Mouse (Mus musculus) stomach, postnatal 0 days (tissue): Measurements from ENCODE around the gene Nrp2.

Experiments
- CTCF ChIP-seq: IDR thresholded peaks from 2 replicates; pipeline ENCODE4 v1.5.1; 2016; ENCODE audit warnings: antibody characterized with exemption, low read depth, mild to moderate bottlenecking, moderate library complexity
- EP300 ChIP-seq: optimal IDR thresholded peaks from 2 replicates; pipeline ENCODE3; 2016; ENCODE audit warnings: antibody characterized with exemption

GRCm38 (mm10) chr1:62782155-62782554 is 79.1 kb downstream of the Nrp2 start:
- TF ChIP-seq CTCF (no peak), EP300 (no peak)
